In genomic region chr19:57202554-57202953, GRCm38 (mm10) we compare ENCODE assay signal across 19 mouse cellular contexts.
A peak's percentile ranks its signal among the peaks of the same experiment; 100 is the strongest.
DNase-seq lines count a peak whose midpoint lies in the region; TF ChIP-seq lines count a peak whose summit lies in the region.
"Had no signal": no experiment of that assay in that cellular context is flagged by ENCODE, and none has a peak within 500 bp of the region (broad histone marks: within the 10 kb centered on the region; RNA-seq: fewer than 3 reads in every experiment).

No protein-coding gene starts in this region.

- H3K36me3 ChIP-seq in heart, embryonic 10.5 days, result no peaks in the 10 kb centered on the region
- H3K36me3 ChIP-seq: embryonic facial prominence, embryonic 12.5 days; forebrain, embryonic 15.5 days; G1E; hindbrain, embryonic 15.5 days had no signal

- H3K4me3 ChIP-seq in gastrocnemius, adult 2 months, result no peak overlapping the region
- no peak overlapping the region for H3K4me3 ChIP-seq in heart, embryonic 10.5 days
- H3K4me3 ChIP-seq in brown adipose tissue, adult 24 weeks (ENCODE audit: insufficient read depth, low read depth, low read length), result no peak overlapping the region
- H3K4me3 ChIP-seq: embryonic facial prominence, embryonic 12.5 days; forebrain, embryonic 15.5 days; hindbrain, embryonic 15.5 days had no signal

- TF ChIP-seq CTCF in gastrocnemius, adult 2 months (IDR thresholded peaks at IDR 0.05), result no peak

- no peak for DNase-seq in gastrocnemius, adult 2 months
- no peak for DNase-seq in gastrocnemius, adult 18-20 months (ENCODE audit: low spot score)
- DNase-seq in heart, embryonic 10.5 days (ENCODE audit: low spot score), result no peak
- no peak for DNase-seq in heart, postnatal 25 days (ENCODE audit: low spot score)
- peak; percentile 68 for DNase-seq in heart, postnatal 4 days
- no peak for DNase-seq in left cerebral cortex, adult 18-20 months (ENCODE audit: low spot score in 2 of 2)
- DNase-seq: adrenal gland, adult 8-10 months; adrenal gland, postnatal 36 days; B cell, adult 2 months; cerebellum, adult 11 months; cerebellum, adult 8-10 months; cerebellum, postnatal 25 days; gastrocnemius, postnatal 14 days; kidney, adult 8-10 months had no signal

- peaks cover 84% of the 10 kb centered on the region for H3K4me1 ChIP-seq in heart, embryonic 10.5 days
- H3K4me1 ChIP-seq in brown adipose tissue, adult 24 weeks (ENCODE audit: control insufficient read depth, insufficient read depth, insufficient read length, low read length), result peaks cover 50% of the 10 kb centered on the region

- intact Hi-C loops in gastrocnemius, adult 2 months (cut with DNase I), result no loop called here
- intact Hi-C loops in heart, postnatal 25 days (cut with DNase I), result no loop called here

- no peaks in the 10 kb centered on the region for H3K9me3 ChIP-seq in heart, embryonic 10.5 days
- H3K9me3 ChIP-seq: embryonic facial prominence, embryonic 12.5 days; forebrain, embryonic 15.5 days; hindbrain, embryonic 15.5 days had no signal

- no peaks in the 10 kb centered on the region for H3K27me3 ChIP-seq in heart, embryonic 10.5 days (ENCODE audit: insufficient read depth, poor library complexity, severe bottlenecking)
- H3K27me3 ChIP-seq: forebrain, embryonic 15.5 days; hindbrain, embryonic 15.5 days had no signal

- WGBS in heart, embryonic 10.5 days, result 81% methylated on average over 1 of the region's 1 CpGs

- peak overlapping the region; percentile 4; the same call in 1 of the 2 replicates for H3K27ac ChIP-seq in gastrocnemius, adult 2 months
- peak overlapping the region; percentile 7; the same call in 1 of the 2 replicates for H3K27ac ChIP-seq in heart, embryonic 10.5 days
- H3K27ac ChIP-seq in brown adipose tissue, adult 24 weeks (replicated peaks; ENCODE audit: low read depth, low read length), result peak overlapping the region; percentile 76
- H3K27ac ChIP-seq: embryonic facial prominence, embryonic 12.5 days; forebrain, embryonic 15.5 days; hindbrain, embryonic 15.5 days had no signal

Comparison
In these comparisons a context has a peak if more than half of its experiments do, and no peak if none do; other contexts are left out.
1. H3K27ac ChIP-seq: peak in every context shown above with its lines; median percentile 76 in brown adipose tissue, adult 24 weeks; 7 in heart, embryonic 10.5 days; 4 in gastrocnemius, adult 2 months.